Mouse (Mus musculus) gastrocnemius, adult 2 months (tissue): ENCODE data around the gene BC005561. TPM values are rescaled to one million over a fixed set of nuclear protein-coding genes. Genes with fewer than 3 reads are reported as not detected.
"Not testable (repeated sequence)": the region's sequence is repeated elsewhere in the genome, so short reads cannot be mapped to it uniquely, and the experiment has no call there.

Experiments used
- DNase-seq: peaks from one replicate; pipeline ENCODE4 v3.0.0; 2022
- H3K27ac ChIP-seq: fragments of 200-600 bp; 2 replicates; pipeline ENCODE4 v1.8.1; 2022; ENCODE audit warnings: mild to moderate bottlenecking
- H3K4me3 ChIP-seq: fragments of 200-600 bp; 2 replicates; pipeline ENCODE4 v1.8.1; 2022; ENCODE audit warnings: mild to moderate bottlenecking, moderate library complexity
- CTCF ChIP-seq: fragments of 200-600 bp; IDR thresholded peaks from 2 replicates; pipeline ENCODE4 v1.8.1; 2022; ENCODE audit warnings: antibody characterized with exemption, mild to moderate bottlenecking, moderate library complexity
- intact Hi-C: fragments of 180-260 bp; cut with DNase I; formaldehyde crosslinking; loops from one replicate; pipeline ENCODE4 v1.15.1; 2025
- total RNA-seq, 2 experiments: library from RNA; stranded (reverse); gene quantifications; 2 replicates each; pipeline ENCODE4 v1.2.3; 2021

Gene BC005561
- total RNA-seq, 2 experiments from 2014 or later, result 4.9 to 5.0 TPM

GRCm38 (mm10) chr5:104482856-104483255 lies 25.3 kb upstream of the BC005561 start:
- H3K27ac ChIP-seq, result no peak overlapping the region
- no peak overlapping the region for H3K4me3 ChIP-seq
- DNase-seq, result no peak
- intact Hi-C loops, result no loop called here
- no peak for TF ChIP-seq CTCF

- intact Hi-C loops, result no loop called here
- no peak overlapping the region for H3K4me3 ChIP-seq
- no peak overlapping the region for H3K27ac ChIP-seq
- TF ChIP-seq CTCF, result no peak
- peak; percentile 46 for DNase-seq
Measured at GRCm38 (mm10) chr5:104491561-104491960, 16.6 kb upstream of the BC005561 start.

GRCm38 (mm10) chr5:104504883-104505282 lies 3.3 kb upstream of the BC005561 start:
- TF ChIP-seq CTCF, result no peak
- DNase-seq, result no peak
- intact Hi-C loops, result no loop called here
- H3K4me3 ChIP-seq, result no peak overlapping the region
- H3K27ac ChIP-seq, result no peak overlapping the region

- Histone ChIP-seq H3K4me3 (peak overlapping the region; percentile 96), H3K27ac (peak overlapping the region; percentile 94)
- no peak for DNase-seq
- TF ChIP-seq CTCF, result no peak
- intact Hi-C loops, result no loop called here
Measured at GRCm38 (mm10) chr5:104507829-104508194, 340 bp upstream of the BC005561 start.

- intact Hi-C loops, result no loop called here
- no peak for DNase-seq
- no peak overlapping the region for H3K27ac ChIP-seq
- no peak overlapping the region for H3K4me3 ChIP-seq
- TF ChIP-seq CTCF, result no peak
Measured at GRCm38 (mm10) chr5:104511211-104511610, 3.1 kb downstream of the BC005561 start.

- intact Hi-C loops, result no loop called here
- DNase-seq, result no peak
- H3K4me3 ChIP-seq, result no peak overlapping the region
- TF ChIP-seq CTCF, result no peak
- H3K27ac ChIP-seq, result no peak overlapping the region
Measured at GRCm38 (mm10) chr5:104538612-104539011, 30.5 kb downstream of the BC005561 start.

- intact Hi-C loops, result no loop called here
- no peak overlapping the region for H3K4me3 ChIP-seq
- no peak for TF ChIP-seq CTCF
Measured at GRCm38 (mm10) chr5:104539331-104539730, 31.2 kb downstream of the BC005561 start.

GRCm38 (mm10) chr5:104568079-104568478 lies 59.9 kb downstream of the BC005561 start:
- H3K4me3 ChIP-seq, intact Hi-C loops, H3K27ac ChIP-seq, DNase-seq: not testable (repeated sequence)

More at GRCm38 (mm10) chr5:104539331-104539730, 31.2 kb downstream of the BC005561 start:
- DNase-seq, result no peak
- no peak overlapping the region for H3K27ac ChIP-seq

- no peak for TF ChIP-seq CTCF
- intact Hi-C loops, result no loop called here
- peak; percentile 31 for DNase-seq
- H3K27ac ChIP-seq, result peak overlapping the region; percentile 90
- H3K4me3 ChIP-seq, result peak overlapping the region; percentile 90
Measured at GRCm38 (mm10) chr5:104570766-104571165, 62.6 kb downstream of the BC005561 start.

- Histone ChIP-seq H3K4me3 (peak overlapping the region; percentile 90), H3K27ac (peak overlapping the region; percentile 90)
- intact Hi-C loops, result not testable (repeated sequence)
- DNase-seq, result peak; percentile 79
Measured at GRCm38 (mm10) chr5:104571282-104571921, 63.2 kb downstream of the BC005561 start.

Other genes starting within 250 kb of the BC005561 start
- not detected for gene Ibsp, start 209.2 kb upstream of the BC005561 start, total RNA-seq
- not detected for gene Mepe, start 183.0 kb upstream of the BC005561 start, total RNA-seq
- 1 to 10 TPM; 2.1 TPM for gene Spp1, start 73.2 kb upstream of the BC005561 start, total RNA-seq
- 10 to 100 TPM in 1 of 2 experiments, 1 to 10 TPM in 1; 9.9 to 15.7 TPM for gene Pkd2, start 48.9 kb upstream of the BC005561 start, total RNA-seq